Mouse (Mus musculus): ENCODE results near the gene Ephx1. TPM values are rescaled to one million over a fixed set of nuclear protein-coding genes. Genes with fewer than 3 reads are reported as not detected.
A peak's percentile ranks its signal among the peaks of the same experiment; 100 is the strongest.

Ephx1 gene
- polyA plus RNA-seq, 1 experiment from 2014 or later: 2.1 TPM

GRCm38 (mm10) chr1:180958797-180959196 is 61.9 kb downstream of the Ephx1 start:
- Histone ChIP-seq H3K9me3 (replicated peaks) (no peaks in the 10 kb centered on the region), H3K4me2 (no peak overlapping the region), H3K4me1 (peaks cover 12% of the 10 kb centered on the region; the same call in 1 of the 2 replicates), H3K36me3 (peaks cover 68% of the 10 kb centered on the region), H3K4me3 (no peak overlapping the region), H3K27me3 (replicated peaks) (no peaks in the 10 kb centered on the region), H3K27ac (no peak overlapping the region), H3K9ac (no peak overlapping the region)
- 59% methylated on average over 3 of the region's 3 CpGs for WGBS (ENCODE audit: insufficient replicate concordance)
- no peak for ATAC-seq

GRCm38 (mm10) chr1:180957989-180958388 is 62.7 kb downstream of the Ephx1 start:
- Histone ChIP-seq H3K9ac (no peak overlapping the region), H3K4me3 (no peak overlapping the region), H3K4me1 (peaks cover 12% of the 10 kb centered on the region; the same call in 1 of the 2 replicates), H3K4me2 (no peak overlapping the region), H3K27ac (no peak overlapping the region), H3K27me3 (replicated peaks) (no peaks in the 10 kb centered on the region), H3K9me3 (replicated peaks) (no peaks in the 10 kb centered on the region), H3K36me3 (peaks cover 62% of the 10 kb centered on the region)
- 65% methylated on average over 3 of the region's 3 CpGs for WGBS (ENCODE audit: insufficient replicate concordance)
- ATAC-seq: no peak

GRCm38 (mm10) chr1:180956973-180957381 is 63.7 kb downstream of the Ephx1 start:
- peaks cover 12% of the 10 kb centered on the region; the same call in 1 of the 2 replicates for H3K4me1 ChIP-seq
- H3K9ac ChIP-seq: no peak overlapping the region
- H3K4me3 ChIP-seq: no peak overlapping the region
- H3K9me3 ChIP-seq (replicated peaks): no peaks in the 10 kb centered on the region
- H3K27ac ChIP-seq: no peak overlapping the region
- peaks cover 52% of the 10 kb centered on the region for H3K36me3 ChIP-seq
- peak; percentile 70 for ATAC-seq
- H3K27me3 ChIP-seq (replicated peaks): no peaks in the 10 kb centered on the region
- no peak overlapping the region for H3K4me2 ChIP-seq
- 44% methylated on average over 8 of the region's 8 CpGs for WGBS (ENCODE audit: insufficient replicate concordance)

- Histone ChIP-seq H3K9me3 (replicated peaks) (no peaks in the 10 kb centered on the region), H3K27ac (no peak overlapping the region), H3K9ac (no peak overlapping the region), H3K4me2 (no peak overlapping the region), H3K36me3 (peaks cover 48% of the 10 kb centered on the region), H3K4me1 (peaks cover 12% of the 10 kb centered on the region; the same call in 1 of the 2 replicates), H3K4me3 (no peak overlapping the region), H3K27me3 (replicated peaks) (no peaks in the 10 kb centered on the region)
- ATAC-seq: no peak
- WGBS (ENCODE audit: insufficient replicate concordance): 80% methylated on average over 8 of the region's 8 CpGs
These were observed 64.3 kb downstream of the Ephx1 start for GRCm38 (mm10) chr1:180956401-180956800.

GRCm38 (mm10) chr1:180952808-180953207 is 67.9 kb downstream of the Ephx1 start:
- H3K36me3 ChIP-seq: peaks cover 49% of the 10 kb centered on the region
- H3K27ac ChIP-seq: no peak overlapping the region
- ATAC-seq: no peak
- WGBS (ENCODE audit: insufficient replicate concordance): 67% methylated on average over 5 of the region's 5 CpGs
- H3K4me1 ChIP-seq: peaks cover 12% of the 10 kb centered on the region; the same call in 1 of the 2 replicates
- H3K9ac ChIP-seq: no peak overlapping the region
- H3K27me3 ChIP-seq (replicated peaks): no peaks in the 10 kb centered on the region
- H3K4me3 ChIP-seq: no peak overlapping the region
- no peak overlapping the region for H3K4me2 ChIP-seq
- no peaks in the 10 kb centered on the region for H3K9me3 ChIP-seq (replicated peaks)

GRCm38 (mm10) chr1:180952085-180952746 is 68.5 kb downstream of the Ephx1 start:
- H3K4me3 ChIP-seq: no peak overlapping the region
- H3K9ac ChIP-seq: no peak overlapping the region
- ATAC-seq: peak; percentile 59; the same call in 1 of the 2 replicates
- no peak overlapping the region for H3K27ac ChIP-seq
- H3K36me3 ChIP-seq: peaks cover 53% of the 10 kb centered on the region
- WGBS (ENCODE audit: insufficient replicate concordance): 60% methylated on average over 6 of the region's 6 CpGs
- H3K9me3 ChIP-seq (replicated peaks): no peaks in the 10 kb centered on the region
- H3K4me1 ChIP-seq: peaks cover 10% of the 10 kb centered on the region; the same call in 1 of the 2 replicates
- no peaks in the 10 kb centered on the region for H3K27me3 ChIP-seq (replicated peaks)
- no peak overlapping the region for H3K4me2 ChIP-seq

GRCm38 (mm10) chr1:180946448-180946847 is 74.3 kb downstream of the Ephx1 start:
- H3K36me3 ChIP-seq: peaks cover 36% of the 10 kb centered on the region
- no peak for ATAC-seq
- peaks cover 55% of the 10 kb centered on the region for H3K4me1 ChIP-seq
- no peak overlapping the region for H3K4me2 ChIP-seq
- peak overlapping the region; percentile 62; the same call in 1 of the 2 replicates for H3K9ac ChIP-seq
- H3K27ac ChIP-seq: peak overlapping the region; percentile 52; the same call in 1 of the 2 replicates
- H3K27me3 ChIP-seq (replicated peaks): no peaks in the 10 kb centered on the region
- 85% methylated on average over 6 of the region's 6 CpGs for WGBS (ENCODE audit: insufficient replicate concordance)
- H3K4me3 ChIP-seq: no peak overlapping the region
- no peaks in the 10 kb centered on the region for H3K9me3 ChIP-seq (replicated peaks)

GRCm38 (mm10) chr1:180945001-180945980 is 75.4 kb downstream of the Ephx1 start:
- peak; percentile 84 for ATAC-seq
- Histone ChIP-seq H3K27me3 (replicated peaks) (peaks cover 7% of the 10 kb centered on the region; the same call in 1 of the 2 replicates), H3K4me2 (peak overlapping the region; percentile 62), H3K36me3 (peaks cover 31% of the 10 kb centered on the region), H3K9me3 (replicated peaks) (no peaks in the 10 kb centered on the region), H3K4me1 (peaks cover 66% of the 10 kb centered on the region), H3K4me3 (peak overlapping the region; percentile 20; the same call in 1 of the 2 replicates), H3K9ac (peak overlapping the region; percentile 62), H3K27ac (peak overlapping the region; percentile 87)
- WGBS (ENCODE audit: insufficient replicate concordance): 24% methylated on average over 20 of the region's 20 CpGs

- H3K4me1 ChIP-seq: peaks cover 72% of the 10 kb centered on the region
- no peak for ATAC-seq
- WGBS (ENCODE audit: insufficient replicate concordance): 65% methylated on average over 4 of the region's 4 CpGs
These were observed 76.2 kb downstream of the Ephx1 start for GRCm38 (mm10) chr1:180944553-180944952.

GRCm38 (mm10) chr1:180943896-180944295 is 76.8 kb downstream of the Ephx1 start:
- Histone ChIP-seq H3K27ac (peak overlapping the region; percentile 87), H3K27me3 (replicated peaks) (peaks cover 7% of the 10 kb centered on the region; the same call in 1 of the 2 replicates), H3K36me3 (peaks cover 17% of the 10 kb centered on the region), H3K4me1 (peaks cover 72% of the 10 kb centered on the region), H3K9ac (no peak overlapping the region), H3K4me2 (peak overlapping the region; percentile 94), H3K9me3 (replicated peaks) (no peaks in the 10 kb centered on the region), H3K4me3 (no peak overlapping the region)
- ATAC-seq: no peak
- WGBS (ENCODE audit: insufficient replicate concordance): 43% methylated on average over 1 of the region's 1 CpGs

More at GRCm38 (mm10) chr1:180944553-180944952, 76.2 kb downstream of the Ephx1 start:
- Histone ChIP-seq H3K36me3 (peaks cover 24% of the 10 kb centered on the region), H3K27ac (peak overlapping the region; percentile 87), H3K4me3 (no peak overlapping the region), H3K9ac (no peak overlapping the region; the same call in 1 of the 2 replicates), H3K9me3 (replicated peaks) (no peaks in the 10 kb centered on the region), H3K27me3 (replicated peaks) (peaks cover 7% of the 10 kb centered on the region; the same call in 1 of the 2 replicates), H3K4me2 (peak overlapping the region; percentile 62; the same call in 1 of the 2 replicates)

- Histone ChIP-seq H3K36me3 (peaks cover 16% of the 10 kb centered on the region), H3K9me3 (replicated peaks) (no peaks in the 10 kb centered on the region), H3K4me1 (peaks cover 72% of the 10 kb centered on the region), H3K4me2 (peak overlapping the region; percentile 94), H3K9ac (peak overlapping the region; percentile 94), H3K4me3 (peak overlapping the region; percentile 88), H3K27ac (peak overlapping the region; percentile 87), H3K27me3 (replicated peaks) (peaks cover 10% of the 10 kb centered on the region; the same call in 1 of the 2 replicates)
- ATAC-seq: no peak
- 52% methylated on average over 11 of the region's 11 CpGs for WGBS (ENCODE audit: insufficient replicate concordance)
These were observed 77.6 kb downstream of the Ephx1 start for GRCm38 (mm10) chr1:180943032-180943644.

All from liver, embryonic 12.5 days (tissue).